8 mouse cellular contexts compared by ENCODE assay signal in the genomic region with DNA sequence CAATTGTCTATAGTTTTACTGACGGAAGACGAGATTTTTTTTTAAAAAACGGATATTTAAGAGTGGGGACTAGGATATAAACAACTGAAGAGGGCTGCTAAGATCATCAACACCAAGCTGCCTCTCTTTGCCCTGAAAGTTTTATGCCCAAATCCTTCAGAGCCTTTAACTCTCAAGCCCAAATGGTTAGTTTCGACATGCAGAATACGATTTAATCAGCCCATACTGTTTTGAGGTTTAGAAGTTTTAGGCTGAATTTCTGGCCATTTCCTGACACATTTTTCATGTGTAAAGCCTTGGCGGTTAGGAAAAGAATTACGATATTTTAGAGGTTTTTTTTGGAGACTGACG. TPM values are rescaled to one million over a fixed set of nuclear protein-coding genes. Genes with fewer than 3 reads are reported as not detected.
DNase-seq lines count a peak whose midpoint lies in the region; ATAC-seq and TF ChIP-seq lines count a peak whose summit lies in the region.

No protein-coding gene starts in this region.

- no peaks in the 10 kb centered on the region for H3K27me3 ChIP-seq in heart, embryonic 12.5 days (replicated peaks)
- H3K27me3 ChIP-seq in MEL (ENCODE audit: control insufficient read depth in 1 of 2, insufficient read depth in 2 of 2, low read length in 2 of 2), result no peaks in the 10 kb centered on the region
- no peaks in the 10 kb centered on the region for H3K27me3 ChIP-seq in hindbrain, embryonic 10.5 days (ENCODE audit: insufficient read depth, poor library complexity, severe bottlenecking)
- no peaks in the 10 kb centered on the region for H3K27me3 ChIP-seq in megakaryocyte, embryonic 14.5 days (replicated peaks)

- H3K9ac ChIP-seq in heart, embryonic 12.5 days, result no peak overlapping the region
- H3K9ac ChIP-seq in MEL (ENCODE audit: control insufficient read depth, low read depth, low read length, poor library complexity, severe bottlenecking), result peak overlapping the region; percentile 79

- no peak; a peak in 1 of 4 replicates for TF ChIP-seq POLR2A in MEL (IDR thresholded peaks at IDR 0.05; ENCODE audit: control insufficient read depth in 1 of 2, insufficient read depth in 1 of 2, low read depth in 1 of 2, low read length in 2 of 2, poor library complexity in 1 of 2)

- H3K4me2 ChIP-seq in heart, embryonic 12.5 days, result peak overlapping the region; percentile 77

- peaks cover 38% of the 10 kb centered on the region for H3K79me2 ChIP-seq in MEL (ENCODE audit: control insufficient read depth, insufficient read depth, low read length, poor library complexity)

- no peak overlapping the region for H3K27ac ChIP-seq in heart, embryonic 12.5 days (ENCODE audit: poor library complexity, severe bottlenecking)
- H3K27ac ChIP-seq in MEL (ENCODE audit: control insufficient read depth, low read depth, low read length), result peak overlapping the region; percentile 48
- H3K27ac ChIP-seq in hindbrain, embryonic 10.5 days, result peak overlapping the region; percentile 98

- no peak for TF ChIP-seq EP300 in MEL (IDR thresholded peaks at IDR 0.05; ENCODE audit: low read depth in 1 of 2, low read length in 2 of 2)

- TF ChIP-seq RAD21 in MEL (IDR thresholded peaks at IDR 0.05; ENCODE audit: low read depth, low read length), result no peak

- peak; percentile 3; the same call in 1 of the 2 replicates for ATAC-seq in heart, embryonic 12.5 days (ENCODE audit: insufficient number of reproducible peaks, low FRiP score)

- H3K4me1 ChIP-seq in heart, embryonic 12.5 days (replicated peaks), result peaks cover 15% of the 10 kb centered on the region
- peaks cover 9 to 12% of the 10 kb centered on the region in 2 experiments; a peak in 3 of 4 replicates for H3K4me1 ChIP-seq in MEL (ENCODE audit: control insufficient read depth in 1 of 2, insufficient read depth in 2 of 2, low read length in 2 of 2)
- H3K4me1 ChIP-seq in hindbrain, embryonic 10.5 days (replicated peaks), result peaks cover 20% of the 10 kb centered on the region
- peaks cover 22% of the 10 kb centered on the region for H3K4me1 ChIP-seq in megakaryocyte, embryonic 14.5 days

- H3K36me3 ChIP-seq in heart, embryonic 12.5 days, result no peaks in the 10 kb centered on the region
- peaks cover 10 to 29% of the 10 kb centered on the region in 2 experiments for H3K36me3 ChIP-seq in MEL (ENCODE audit: control insufficient read depth in 1 of 2, insufficient read depth in 2 of 2, low read length in 2 of 2)
- peaks cover 7% of the 10 kb centered on the region; the same call in 1 of the 2 replicates for H3K36me3 ChIP-seq in hindbrain, embryonic 10.5 days
- peaks cover 2% of the 10 kb centered on the region for H3K36me3 ChIP-seq in megakaryocyte, embryonic 14.5 days (replicated peaks; ENCODE audit: low read length)

- no peak for TF ChIP-seq CTCF in MEL (IDR thresholded peaks at IDR 0.05 in 2 of 3, conservative IDR thresholded peaks at IDR 0.05 in 1 of 3; ENCODE audit: control insufficient read depth in 1 of 3, insufficient read depth in 1 of 3, low read depth in 2 of 3, low read length in 3 of 3, poor library complexity in 1 of 3, severe bottlenecking in 1 of 3)

- H3K9me3 ChIP-seq in heart, embryonic 12.5 days (replicated peaks), result no peaks in the 10 kb centered on the region
- H3K9me3 ChIP-seq in MEL (replicated peaks; ENCODE audit: insufficient read depth, low read length), result no peaks in the 10 kb centered on the region
- H3K9me3 ChIP-seq in hindbrain, embryonic 10.5 days, result no peaks in the 10 kb centered on the region
- no peaks in the 10 kb centered on the region for H3K9me3 ChIP-seq in megakaryocyte, embryonic 14.5 days

- WGBS in heart, embryonic 12.5 days, result 48% methylated on average over 8 of the region's 8 CpGs
- WGBS in hindbrain, embryonic 10.5 days, result 49% methylated on average over 8 of the region's 8 CpGs

- H3K4me3 ChIP-seq in heart, embryonic 12.5 days, result peak overlapping the region; percentile 97
- peak overlapping the region; percentile 95 to 97 for H3K4me3 ChIP-seq in MEL (ENCODE audit: control insufficient read depth in 1 of 2, insufficient read depth in 1 of 2, low read depth in 2 of 2, low read length in 2 of 2)
- H3K4me3 ChIP-seq in hindbrain, embryonic 10.5 days, result peak overlapping the region; percentile 94
- H3K4me3 ChIP-seq in megakaryocyte, embryonic 14.5 days (replicated peaks), result peak overlapping the region; percentile 99

- DNase-seq in heart, adult 8-10 months (ENCODE audit: low spot score), result no peak
- no peak for DNase-seq in MEL (ENCODE audit: low read depth, low spot score)
- DNase-seq in hindbrain, embryonic 10.5 days (ENCODE audit: low spot score), result no peak
- DNase-seq in B cell, adult 2 months, result no peak
- no peak for DNase-seq in right cerebral cortex, postnatal 25 days
- DNase-seq in urinary bladder, adult 2 months (ENCODE audit: low spot score), result no peak

TF ChIP-seq in MEL, 35 proteins besides CTCF, POLR2A, EP300 and RAD21:
- TF ChIP-seq ZNF384 (IDR thresholded peaks at IDR 0.05; ENCODE audit: low read depth, low read length), result no peak
- TF ChIP-seq KAT2A (conservative IDR thresholded peaks at IDR 0.05; ENCODE audit: low read depth, low read length), result no peak
- TF ChIP-seq UBTF (IDR thresholded peaks at IDR 0.05; ENCODE audit: borderline replicate concordance, insufficient read depth, low read depth, low read length), result no peak
- no peak for TF ChIP-seq POLR2AphosphoS5 (IDR thresholded peaks at IDR 0.05; ENCODE audit: borderline replicate concordance, low read depth, low read length)
- TF ChIP-seq MEF2A (IDR thresholded peaks at IDR 0.05; ENCODE audit: extremely low read depth, insufficient replicate concordance, low read depth, low read length, poor library complexity, severe bottlenecking), result no peak
- TF ChIP-seq HCFC1 (IDR thresholded peaks at IDR 0.05; ENCODE audit: low read depth, low read length), result no peak

RNA-seq across cellular contexts. Expression of a gene that starts 0.3 kb away (rescaled TPM):
- 43.8 and 45.3 TPM in 2 replicates for polyA plus RNA-seq in heart, embryonic 12.5 days (2016; fragmentation: Nextera tagmentation; extraction: Ambion mirVana)
- total RNA-seq in heart, adult 8-10 months (2022), result 10 to 100 TPM; 10.7 to 13.4 (median 11.9) TPM
- total RNA-seq in MEL (2012; rRNA removed), result 13.5 and 14.3 TPM in 2 replicates
- polyA plus RNA-seq in MEL (2012; ENCODE audit: insufficient read depth in 1 of 2, insufficient read length in 2 of 2, low read depth in 1 of 2, low replicate concordance in 2 of 2, missing spikeins in 1 of 2), result 10 to 100 TPM in 1 of 2 experiments, not detected in 1; 19.5 TPM
- polyA plus RNA-seq in hindbrain, embryonic 10.5 days (2016; fragmentation: Nextera tagmentation; extraction: Ambion mirVana), result 40.2 and 56.0 TPM in 2 replicates
- 0.63 and 1.3 TPM in 2 replicates for polyA plus RNA-seq in megakaryocyte, embryonic 14.5 days (2012; ENCODE audit: insufficient read depth, low replicate concordance)
- 37.3 and 37.8 TPM in 2 replicates for polyA plus RNA-seq in urinary bladder, adult 2 months (2012; rRNA removed)

RNA-seq across cellular contexts. Expression of a gene that starts 38.0 kb away (rescaled TPM):
- polyA plus RNA-seq in heart, embryonic 12.5 days (2016; fragmentation: Nextera tagmentation; extraction: Ambion mirVana), result 512 and 531 TPM in 2 replicates
- 100 to 1,000 TPM; 246 to 282 (median 260) TPM for total RNA-seq in heart, adult 8-10 months (2022)
- 167 and 185 TPM in 2 replicates for total RNA-seq in MEL (2012; rRNA removed)
- polyA plus RNA-seq in MEL (2012; ENCODE audit: insufficient read depth in 1 of 2, insufficient read length in 2 of 2, low read depth in 1 of 2, low replicate concordance in 2 of 2, missing spikeins in 1 of 2), result 100 to 1,000 TPM in 1 of 2 experiments, not detected in 1; 173 TPM
- 636 and 712 TPM in 2 replicates for polyA plus RNA-seq in hindbrain, embryonic 10.5 days (2016; fragmentation: Nextera tagmentation; extraction: Ambion mirVana)
- polyA plus RNA-seq in megakaryocyte, embryonic 14.5 days (2012; ENCODE audit: insufficient read depth, low replicate concordance), result 40.1 TPM in 1 of 2 replicates, not detected in the other
- polyA plus RNA-seq in urinary bladder, adult 2 months (2012; rRNA removed), result 81.6 and 84.6 TPM in 2 replicates

RNA-seq across cellular contexts. Expression of a gene that starts 39.6 kb away (rescaled TPM):
- polyA plus RNA-seq in heart, embryonic 12.5 days (2016; fragmentation: Nextera tagmentation; extraction: Ambion mirVana), result 13.8 and 15.1 TPM in 2 replicates
- 1 to 10 TPM; 3.4 to 4.2 (median 4.0) TPM for total RNA-seq in heart, adult 8-10 months (2022)
- total RNA-seq in MEL (2012; rRNA removed), result 11.7 and 15.6 TPM in 2 replicates
- 10 to 100 TPM; 12.8 to 25.3 TPM for polyA plus RNA-seq in MEL (2012; ENCODE audit: insufficient read depth in 1 of 2, insufficient read length in 2 of 2, low read depth in 1 of 2, low replicate concordance in 2 of 2, missing spikeins in 1 of 2)
- polyA plus RNA-seq in hindbrain, embryonic 10.5 days (2016; fragmentation: Nextera tagmentation; extraction: Ambion mirVana), result 9.3 and 11.0 TPM in 2 replicates
- polyA plus RNA-seq in megakaryocyte, embryonic 14.5 days (2012; ENCODE audit: insufficient read depth, low replicate concordance), result 0.26 and 1.0 TPM in 2 replicates
- 2.5 and 3.1 TPM in 2 replicates for polyA plus RNA-seq in urinary bladder, adult 2 months (2012; rRNA removed)
